Mouse (Mus musculus) Patski (cell line): ENCODE measurements around the gene Cdc26. TPM values are rescaled to one million over a fixed set of nuclear protein-coding genes. Genes with fewer than 3 reads are reported as not detected.

ENCODE experiments used
- ATAC-seq: fragments of 100-300 bp; one replicate; pipeline ENCODE4 v1.8.0; 2021
- CTCF ChIA-PET: fragments of 350-600 bp; sonication (Branson Sonifier 250); formaldehyde crosslinking; loops from one replicate; lab custom pipeline; 2022; ENCODE audit warnings: inconsistent platforms; lab: Charles Lee
- POLR2A ChIA-PET: fragments of 350-600 bp; sonication (Branson Sonifier 250); formaldehyde crosslinking; loops from one replicate; lab custom pipeline; 2022; ENCODE audit warnings: antibody characterized with exemption, inconsistent platforms; lab: Charles Lee
- DNase-seq: peaks from one replicate; pipeline ENCODE4 v3.0.0-alpha.2; 2011; ENCODE audit warnings: low read depth, low spot score
- H3K27me3 ChIP-seq: fragments of 371-371 bp; one replicate; pipeline ENCODE4 v1.5.1; 2021
- CTCF ChIP-seq: fragments of 100-300 bp; IDR thresholded peaks from one replicate; pipeline ENCODE4 v1.5.1; 2021
- in situ Hi-C: fragments of 300-500 bp; cut with MboI; formaldehyde crosslinking; loops from 3 replicates; pipeline ENCODE4 v1.11.1; 2018; ENCODE audit warnings: low pct_unique_long_range_greater_than_20kb, mixed read lengths
- polyA plus RNA-seq: library from polyadenylated mRNA; unstranded; gene quantifications from one replicate; pipeline ENCODE4 v1.2.3, GENCODE M21; 2021

The Cdc26 gene
- polyA plus RNA-seq, 1 experiment from 2014 or later = 32.2 TPM

DNA sequence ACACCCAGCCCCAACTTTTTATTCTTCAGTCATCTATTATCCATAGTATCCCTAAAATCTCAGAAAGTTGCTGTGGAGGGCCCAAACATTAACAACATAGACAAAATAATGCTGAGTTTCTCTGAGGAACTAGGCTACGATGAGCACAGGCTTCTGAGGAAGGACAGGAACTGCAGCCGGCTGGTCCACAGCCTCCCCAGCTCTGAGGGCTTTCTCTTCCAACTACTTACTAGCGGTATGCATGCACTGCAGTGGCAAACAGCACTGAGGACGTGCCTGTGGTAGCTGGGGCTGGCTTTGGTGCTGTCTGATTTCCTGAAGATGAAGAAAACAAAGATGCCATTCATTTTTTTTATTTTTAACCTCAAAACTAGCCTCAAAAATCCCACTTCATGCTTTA lies 62.6 kb downstream of the Cdc26 start:
- DNase-seq = no peak
- H3K27me3 ChIP-seq = no peaks in the 10 kb centered on the region
- ChIA-PET POLR2A (no interaction called here), CTCF (no interaction called here)
- in situ Hi-C loops = no loop called here
- no peak for ATAC-seq
- no peak for TF ChIP-seq CTCF

DNA sequence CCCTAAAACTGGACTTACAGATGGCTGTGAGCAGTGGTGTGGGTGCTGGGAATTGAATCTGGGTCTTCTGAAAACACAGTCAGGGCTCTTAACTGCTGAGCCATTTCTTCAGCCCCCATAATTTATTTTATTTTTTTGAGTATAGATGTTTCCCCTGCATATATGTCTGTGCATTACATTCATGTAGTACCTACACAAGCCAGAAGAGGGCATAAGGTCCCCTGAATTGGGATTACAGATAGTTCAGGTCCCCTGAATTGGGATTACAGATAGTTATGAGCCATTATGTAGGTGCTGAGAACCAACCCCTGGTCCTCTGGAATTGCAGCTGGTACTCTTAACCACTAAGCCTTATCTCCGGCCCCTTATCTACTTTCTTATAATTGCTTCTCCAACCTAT lies 64.4 kb downstream of the Cdc26 start:
- in situ Hi-C loops = no loop called here
- TF ChIP-seq CTCF = peak; percentile 21
- POLR2A ChIA-PET = no interaction called here
- ATAC-seq (no peak), DNase-seq (no peak)
- CTCF ChIA-PET = interaction anchor here (0.9 kb wide), 1 partner anchor 10 kb away, joined by 3 read pairs; no protein-coding TSS in a partner anchor
- no peaks in the 10 kb centered on the region for H3K27me3 ChIP-seq

- in situ Hi-C loops = no loop called here
- ATAC-seq (no peak), DNase-seq (no peak)
- no peak for TF ChIP-seq CTCF
- ChIA-PET CTCF (interaction anchor here (1.3 to 1.6 kb wide), 2 partner anchors 11 to 22 kb away, joined by 3 to 6 read pairs; no protein-coding TSS in a partner anchor), POLR2A (no interaction called here)
- H3K27me3 ChIP-seq = no peaks in the 10 kb centered on the region
Measured at GRCm38 (mm10) chr4:62338536-62338935, 69.9 kb downstream of the Cdc26 start.

Other genes starting within 250 kb of the Cdc26 start
- gene Zfp37, start 177.6 kb downstream of the Cdc26 start, polyA plus RNA-seq = 8.0 TPM
- gene Slc31a2, start 146.1 kb downstream of the Cdc26 start, polyA plus RNA-seq = 18.8 TPM
- 22.5 TPM for gene Fkbp15, start 48.1 kb downstream of the Cdc26 start, polyA plus RNA-seq
- gene Slc31a1, start 47.9 kb downstream of the Cdc26 start, polyA plus RNA-seq = 36.8 TPM
- gene Prpf4, start 155 bp upstream of the Cdc26 start, polyA plus RNA-seq = 10.9 TPM
- gene Rnf183, start 26.6 kb upstream of the Cdc26 start, polyA plus RNA-seq = 0.96 TPM
- 8.5 TPM for gene Wdr31, start 62.3 kb upstream of the Cdc26 start, polyA plus RNA-seq
- gene Bspry, start 71.4 kb upstream of the Cdc26 start, polyA plus RNA-seq = 3.3 TPM
- 9.2 TPM for gene Hdhd3, start 94.8 kb upstream of the Cdc26 start, polyA plus RNA-seq
- gene Alad, start 111.3 kb upstream of the Cdc26 start, polyA plus RNA-seq = 40.5 TPM
- gene Pole3, start 116.4 kb upstream of the Cdc26 start, polyA plus RNA-seq = 36.4 TPM
- 0.17 TPM for gene 4933430I17Rik, start 116.7 kb upstream of the Cdc26 start, polyA plus RNA-seq
- gene Rgs3, start 151.2 kb upstream of the Cdc26 start, polyA plus RNA-seq = 8.2 TPM